Mouse (Mus musculus) bone marrow macrophage, adult 2 months (primary cell): Measurements from ENCODE around the gene Zfp472.

Experiments
- CTCF ChIP-seq: IDR thresholded peaks from 2 replicates; pipeline ENCODE4 v1.5.1; 2012; ENCODE audit warnings: low read depth, mild to moderate bottlenecking, low read length, moderate library complexity
- POLR2A ChIP-seq: IDR thresholded peaks from 2 replicates; pipeline ENCODE4 v1.6.1; 2012; ENCODE audit warnings: mild to moderate bottlenecking, low read depth, low read length, borderline replicate concordance

GRCm38 (mm10) chr17:32991965-32992698, 26.5 kb downstream of the Zfp472 start:
- peak; percentile 26; the same call in 1 of the 2 replicates for TF ChIP-seq CTCF
- no peak for TF ChIP-seq POLR2A
